8 mouse cellular contexts compared by ENCODE assay signal in genomic region chr10:127522088-127522581, GRCm38 (mm10). TPM values are rescaled to one million over a fixed set of nuclear protein-coding genes. Genes with fewer than 3 reads are reported as not detected.
DNase-seq lines count a peak whose midpoint lies in the region; ATAC-seq and TF ChIP-seq lines count a peak whose summit lies in the region.

Gene Shmt2, minus strand, starts transcription at chr10:127522444.

- H3ac ChIP-seq in C2C12 (ENCODE audit: control insufficient read depth, insufficient read length, low read depth) = peak within 1 kb of the TSS; percentile 68

- peak; percentile 85 for DNase-seq in heart, adult 8-10 months (ENCODE audit: low spot score)
- peak; percentile 83 to 86 for DNase-seq in kidney, adult 8-10 months
- peak; percentile 70 to 75 for DNase-seq in spleen, adult 2 months (ENCODE audit: low read depth in 1 of 2, low spot score in 2 of 2)

- H3K9ac ChIP-seq in embryonic facial prominence, embryonic 15.5 days = peak within 1 kb of the TSS; percentile 50
- H3K9ac ChIP-seq in limb, embryonic 13.5 days = peak within 1 kb of the TSS; percentile 72
- peak within 1 kb of the TSS; percentile 46 for H3K9ac ChIP-seq in midbrain, embryonic 15.5 days

- TF ChIP-seq POLR2A in bone marrow macrophage, adult 2 months (IDR thresholded peaks at IDR 0.05; ENCODE audit: borderline replicate concordance, low read depth, low read length) = no peak
- TF ChIP-seq POLR2A in spleen, adult 2 months (IDR thresholded peaks at IDR 0.05; ENCODE audit: low read depth, low read length) = no peak

- peak; percentile 73; the same call in 1 of the 2 replicates for ATAC-seq in embryonic facial prominence, embryonic 15.5 days (ENCODE audit: insufficient number of reproducible peaks, low FRiP score, low TSS enrichment, low read depth)
- peak; percentile 78 for ATAC-seq in limb, embryonic 13.5 days (ENCODE audit: low FRiP score, low read depth)
- peak; percentile 62 for ATAC-seq in midbrain, embryonic 15.5 days (replicated peaks)

- WGBS in embryonic facial prominence, embryonic 15.5 days = under 1% methylated on average over 21 of the region's 21 CpGs
- WGBS in limb, embryonic 13.5 days = under 1% methylated on average over 21 of the region's 21 CpGs
- under 1% methylated on average over 21 of the region's 21 CpGs for WGBS in midbrain, embryonic 15.5 days
- WGBS in spleen, adult 2 months = under 1% methylated on average over 21 of the region's 21 CpGs

- H3K79me3 ChIP-seq in C2C12 (ENCODE audit: low read depth) = peaks cover 23% of the 10 kb centered on the region

- H3K4me1 ChIP-seq in bone marrow macrophage, adult 2 months (ENCODE audit: control insufficient read depth, insufficient read depth, low read length) = peaks cover 17% of the 10 kb centered on the region
- peaks cover 56% of the 10 kb centered on the region for H3K4me1 ChIP-seq in embryonic facial prominence, embryonic 15.5 days
- H3K4me1 ChIP-seq in limb, embryonic 13.5 days = peaks cover 46% of the 10 kb centered on the region
- peaks cover 47% of the 10 kb centered on the region for H3K4me1 ChIP-seq in midbrain, embryonic 15.5 days
- H3K4me1 ChIP-seq in spleen, adult 2 months (ENCODE audit: control insufficient read depth, insufficient read depth, insufficient read length) = peaks cover 13% of the 10 kb centered on the region

- H3K27ac ChIP-seq in bone marrow macrophage, adult 2 months (ENCODE audit: insufficient read depth, low read depth, low read length) = peak within 1 kb of the TSS; percentile 18; the same call in 1 of the 2 replicates
- H3K27ac ChIP-seq in embryonic facial prominence, embryonic 15.5 days (replicated peaks) = no peak within 1 kb of the TSS; the same call in 1 of the 2 replicates
- no peak within 1 kb of the TSS; the same call in 1 of the 2 replicates for H3K27ac ChIP-seq in limb, embryonic 13.5 days
- no peak within 1 kb of the TSS for H3K27ac ChIP-seq in midbrain, embryonic 15.5 days
- H3K27ac ChIP-seq in spleen, adult 2 months (ENCODE audit: insufficient read depth, low read length) = no peak within 1 kb of the TSS

- peak within 1 kb of the TSS; percentile 87 for H3K4me2 ChIP-seq in embryonic facial prominence, embryonic 15.5 days (replicated peaks)
- H3K4me2 ChIP-seq in limb, embryonic 13.5 days (replicated peaks) = peak within 1 kb of the TSS; percentile 90
- peak within 1 kb of the TSS; percentile 90 for H3K4me2 ChIP-seq in midbrain, embryonic 15.5 days

- H3K4me3 ChIP-seq in C2C12 (ENCODE audit: insufficient read depth, poor library complexity, severe bottlenecking) = peak within 1 kb of the TSS; percentile 95
- H3K4me3 ChIP-seq in bone marrow macrophage, adult 2 months (ENCODE audit: insufficient read depth, low read length) = peak within 1 kb of the TSS; percentile 86
- H3K4me3 ChIP-seq in embryonic facial prominence, embryonic 15.5 days (replicated peaks) = peak within 1 kb of the TSS; percentile 66
- peak within 1 kb of the TSS; percentile 60 for H3K4me3 ChIP-seq in limb, embryonic 13.5 days
- peak within 1 kb of the TSS; percentile 56 for H3K4me3 ChIP-seq in midbrain, embryonic 15.5 days
- peak within 1 kb of the TSS; percentile 77 for H3K4me3 ChIP-seq in spleen, adult 2 months (ENCODE audit: extremely low read depth, insufficient read depth, insufficient read length)

- H3K9me3 ChIP-seq in embryonic facial prominence, embryonic 15.5 days (replicated peaks) = no peaks in the 10 kb centered on the region
- no peaks in the 10 kb centered on the region for H3K9me3 ChIP-seq in limb, embryonic 13.5 days
- no peaks in the 10 kb centered on the region for H3K9me3 ChIP-seq in midbrain, embryonic 15.5 days

- TF ChIP-seq CTCF in C2C12 (IDR thresholded peaks at IDR 0.05; ENCODE audit: control insufficient read depth, insufficient read depth, insufficient read length) = no peak
- no peak for TF ChIP-seq CTCF in bone marrow macrophage, adult 2 months (IDR thresholded peaks at IDR 0.05; ENCODE audit: low read depth, low read length)
- TF ChIP-seq CTCF in spleen, adult 2 months (IDR thresholded peaks at IDR 0.05; ENCODE audit: extremely low read depth, insufficient read depth, insufficient read length, insufficient replicate concordance) = no peak

- peaks cover 32% of the 10 kb centered on the region for H3K79me2 ChIP-seq in C2C12 (ENCODE audit: control insufficient read depth, insufficient read depth)

- H3K36me3 ChIP-seq in C2C12 (ENCODE audit: control insufficient read depth, insufficient read depth) = peaks cover 35% of the 10 kb centered on the region
- H3K36me3 ChIP-seq in embryonic facial prominence, embryonic 15.5 days = peaks cover 26% of the 10 kb centered on the region
- peaks cover 37% of the 10 kb centered on the region for H3K36me3 ChIP-seq in limb, embryonic 13.5 days
- H3K36me3 ChIP-seq in midbrain, embryonic 15.5 days (replicated peaks) = no peaks in the 10 kb centered on the region
- peaks cover 18% of the 10 kb centered on the region for H3K36me3 ChIP-seq in spleen, adult 2 months (ENCODE audit: control insufficient read depth, insufficient read depth, low read length)

- H3K27me3 ChIP-seq in C2C12 (ENCODE audit: control insufficient read depth, insufficient read depth, insufficient read length) = peaks cover 19% of the 10 kb centered on the region
- H3K27me3 ChIP-seq in embryonic facial prominence, embryonic 15.5 days = peaks cover 35% of the 10 kb centered on the region
- peaks cover 55% of the 10 kb centered on the region for H3K27me3 ChIP-seq in limb, embryonic 13.5 days
- peaks cover 5% of the 10 kb centered on the region; the same call in 1 of the 2 replicates for H3K27me3 ChIP-seq in midbrain, embryonic 15.5 days (replicated peaks)
- H3K27me3 ChIP-seq in spleen, adult 2 months (ENCODE audit: control insufficient read depth, insufficient read depth, low read length) = peaks cover 14% of the 10 kb centered on the region

TF ChIP-seq in C2C12, 6 proteins besides CTCF, POLR2A, EP300 and RAD21:
- peak; percentile 8 for TF ChIP-seq USF1 (IDR thresholded peaks at IDR 0.05; ENCODE audit: low read depth)
- no peak for TF ChIP-seq MYOD1 (IDR thresholded peaks at IDR 0.05; ENCODE audit: control insufficient read depth, insufficient read length, low read depth)
- TF ChIP-seq CEBPB (IDR thresholded peaks at IDR 0.05; ENCODE audit: low read depth) = no peak
- TF ChIP-seq FOSL1 (IDR thresholded peaks at IDR 0.05; ENCODE audit: insufficient read depth, low read length, poor library complexity, severe bottlenecking) = no peak
- no peak for TF ChIP-seq MYOG (IDR thresholded peaks at IDR 0.05; ENCODE audit: control insufficient read depth, extremely low read depth, insufficient read length)
- peak; percentile 81 for TF ChIP-seq MAX (IDR thresholded peaks at IDR 0.05)

RNA-seq across cellular contexts. Expression of gene Shmt2, which starts in this region (rescaled TPM):
- 340 TPM for polyA plus RNA-seq in C2C12 (2012; fragmentation: generic; extraction: Trizol)
- polyA plus RNA-seq in bone marrow macrophage, adult 2 months (2012; ENCODE audit: insufficient read depth, insufficient read length, missing spikeins) = 21.0 and 22.8 TPM in 2 replicates
- 106 and 116 TPM in 2 replicates for polyA plus RNA-seq in embryonic facial prominence, embryonic 15.5 days (2015; fragmentation: Nextera tagmentation; extraction: Ambion mirVana)
- total RNA-seq in heart, adult 8-10 months (2022) = 10 to 100 TPM; 41.6 to 48.4 (median 44.5) TPM
- 97.4 and 98.1 TPM in 2 replicates for polyA plus RNA-seq in limb, embryonic 13.5 days (2015; fragmentation: Nextera tagmentation; extraction: Ambion mirVana)
- 49.4 and 50.7 TPM in 2 replicates for polyA plus RNA-seq in midbrain, embryonic 15.5 days (2015; fragmentation: Nextera tagmentation; extraction: Ambion mirVana)
- polyA plus RNA-seq in spleen, adult 2 months (2012; rRNA removed) = 99.9 and 133 TPM in 2 replicates
